Mouse (Mus musculus) embryonic fibroblast, embryonic 13.5 days (primary cell): ENCODE data around the gene Rab3il1.

Experiments
- CTCF ChIP-seq: IDR thresholded peaks from 2 replicates; pipeline ENCODE4 v1.5.1; 2011; ENCODE audit warnings: mild to moderate bottlenecking, control low read depth, low read length, moderate library complexity, borderline replicate concordance; ENCODE audit not compliant: insufficient read depth
- POLR2A ChIP-seq: IDR thresholded peaks from 2 replicates; pipeline ENCODE4 v1.6.1; 2011; ENCODE audit warnings: low read depth, mild to moderate bottlenecking, control low read depth, low read length, moderate library complexity

DNA sequence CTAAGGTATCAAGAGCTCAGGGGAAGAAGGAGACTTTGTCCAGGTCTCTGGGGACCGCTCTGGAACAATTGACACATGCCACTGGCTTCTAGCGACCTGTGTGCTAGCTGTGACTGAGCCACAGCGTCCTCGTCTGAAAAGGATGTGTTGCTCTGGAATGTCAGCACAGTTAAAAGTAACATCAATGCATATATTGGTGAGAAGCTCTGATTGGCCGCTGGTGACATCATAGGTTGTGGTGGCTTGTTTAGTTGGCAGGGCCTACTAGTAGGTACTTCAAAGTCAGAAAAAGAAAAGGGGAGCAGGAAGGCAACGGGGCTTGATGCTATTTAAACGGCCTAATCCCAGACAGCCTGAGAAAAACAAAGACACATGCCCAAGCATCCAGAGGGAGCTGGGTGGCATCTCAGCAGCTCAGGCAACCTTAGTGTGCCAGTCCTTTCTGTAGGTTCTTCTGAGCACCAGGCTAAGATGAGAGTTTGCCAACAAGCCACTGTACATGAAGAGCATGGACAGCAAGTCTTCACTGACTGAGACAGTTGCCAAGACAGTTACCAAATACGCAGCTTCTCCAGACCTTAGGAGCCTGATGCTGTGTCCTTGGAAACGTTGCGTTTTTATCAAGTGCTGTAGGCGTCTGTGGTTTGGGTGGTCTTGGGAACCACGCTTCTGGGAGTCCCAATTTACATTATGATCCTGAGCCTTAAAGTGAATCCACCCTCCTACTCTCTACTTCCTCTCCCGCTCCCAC lies 2.6 kb upstream of the Rab3il1 start:
- TF ChIP-seq POLR2A: no peak
- no peak for TF ChIP-seq CTCF
